Mouse (Mus musculus): Measurements from ENCODE around the gene Cep250. TPM values are rescaled to one million over a fixed set of nuclear protein-coding genes. Genes with fewer than 3 reads are reported as not detected.
A peak's percentile ranks its signal among the peaks of the same experiment; 100 is the strongest.

Cep250 gene
- polyA plus RNA-seq, 1 experiment from 2014 or later = 32.1 TPM

DNA sequence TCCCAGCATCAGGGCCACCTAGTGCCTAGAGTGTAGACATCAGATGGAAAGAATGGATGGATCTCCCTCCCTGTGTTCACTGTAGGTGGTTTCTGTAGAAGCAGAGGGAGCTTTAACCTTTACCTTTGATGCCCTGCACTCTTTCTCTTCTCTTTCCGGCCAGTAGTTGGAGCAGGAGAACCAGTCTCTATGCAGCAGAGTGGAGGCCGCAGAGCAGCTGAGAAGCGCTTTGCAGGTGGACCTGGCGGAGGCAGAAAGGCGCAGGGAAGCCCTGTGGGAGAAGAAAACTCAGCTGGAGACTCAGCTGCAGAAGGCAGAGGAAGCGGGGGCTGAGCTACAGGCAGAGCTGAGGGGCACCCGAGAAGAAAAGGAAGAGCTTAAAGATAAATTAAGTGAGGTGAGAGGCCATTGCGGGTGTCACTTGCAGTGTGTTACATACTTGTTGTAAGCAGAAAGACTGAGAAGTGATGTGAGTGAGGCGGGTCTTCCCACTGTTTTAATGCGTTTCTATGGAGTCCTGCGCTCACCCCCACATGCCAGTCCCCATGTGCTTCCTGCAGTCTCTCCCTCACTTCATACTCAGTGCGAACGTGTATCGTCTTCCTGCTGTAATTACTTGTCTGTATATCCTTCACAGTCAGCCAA, 18.0 kb downstream of the Cep250 start:
- Histone ChIP-seq H3K9ac (no peak overlapping the region), H3K4me2 (replicated peaks) (no peak overlapping the region), H3K4me1 (no peaks in the 10 kb centered on the region), H3K9me3 (no peaks in the 10 kb centered on the region), H3K36me3 (peaks cover 90% of the 10 kb centered on the region), H3K27me3 (no peaks in the 10 kb centered on the region), H3K27ac (no peak overlapping the region), H3K4me3 (no peak overlapping the region)
- 82% methylated on average over 14 of the region's 14 CpGs for WGBS
- ATAC-seq (ENCODE audit: low FRiP score, low read depth) = no peak

- Histone ChIP-seq H3K9me3 (no peaks in the 10 kb centered on the region), H3K4me3 (no peak overlapping the region), H3K27me3 (no peaks in the 10 kb centered on the region), H3K36me3 (peaks cover 94% of the 10 kb centered on the region), H3K4me2 (replicated peaks) (no peak overlapping the region), H3K4me1 (no peaks in the 10 kb centered on the region), H3K27ac (no peak overlapping the region), H3K9ac (no peak overlapping the region; the same call in 1 of the 2 replicates)
- WGBS = 88% methylated on average over 5 of the region's 5 CpGs
- no peak for ATAC-seq (ENCODE audit: low FRiP score, low read depth)
These were observed 23.2 kb downstream of the Cep250 start for GRCm38 (mm10) chr2:155979328-155979991.

DNA sequence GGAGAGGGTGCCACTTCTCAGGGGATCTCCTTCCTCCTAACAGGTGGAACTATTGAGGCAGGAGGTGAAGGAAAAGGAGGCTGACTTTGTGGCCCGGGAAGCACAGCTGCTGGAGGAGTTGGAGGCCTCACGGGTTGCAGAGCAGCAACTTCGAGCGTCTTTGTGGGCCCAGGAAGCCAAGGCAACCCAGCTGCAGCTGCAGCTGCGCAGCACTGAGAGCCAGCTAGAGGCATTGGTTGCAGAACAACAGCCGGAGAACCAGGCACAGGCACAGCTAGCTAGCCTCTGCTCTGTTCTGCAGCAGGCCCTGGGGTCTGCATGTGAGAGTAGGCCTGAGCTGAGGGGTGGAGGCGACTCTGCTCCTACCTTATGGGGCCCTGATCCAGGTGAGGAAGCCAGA, 29.5 kb downstream of the Cep250 start:
- no peak overlapping the region for H3K4me3 ChIP-seq
- no peaks in the 10 kb centered on the region for H3K9me3 ChIP-seq
- H3K9ac ChIP-seq = no peak overlapping the region
- WGBS = 73% methylated on average over 7 of the region's 7 CpGs
- H3K27me3 ChIP-seq = no peaks in the 10 kb centered on the region
- H3K4me2 ChIP-seq (replicated peaks) = no peak overlapping the region
- no peaks in the 10 kb centered on the region for H3K4me1 ChIP-seq
- peaks cover 100% of the 10 kb centered on the region for H3K36me3 ChIP-seq
- no peak for ATAC-seq (ENCODE audit: low FRiP score, low read depth)
- no peak overlapping the region for H3K27ac ChIP-seq

DNA sequence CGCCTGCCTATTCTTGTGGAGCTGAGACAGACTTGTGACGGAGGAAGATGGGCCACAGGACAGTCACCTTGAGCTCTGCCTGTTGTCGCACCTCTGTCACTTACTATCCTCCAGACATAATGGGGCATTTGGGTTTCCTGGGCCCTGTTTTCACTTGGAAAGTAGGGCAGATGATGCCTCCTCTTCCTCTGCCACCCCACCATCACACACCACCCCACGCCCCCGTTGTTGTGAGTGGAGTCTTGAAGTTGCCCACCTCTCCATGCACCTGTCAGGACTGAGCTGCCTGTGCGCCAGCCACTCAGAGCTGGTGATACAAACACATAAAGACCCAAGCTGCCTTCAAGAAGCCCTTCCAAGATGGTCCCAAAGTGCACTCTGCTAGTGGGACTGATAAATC, 30.9 kb downstream of the Cep250 start:
- H3K9ac ChIP-seq = no peak overlapping the region
- H3K27me3 ChIP-seq = no peaks in the 10 kb centered on the region
- 92% methylated on average over 6 of the region's 6 CpGs for WGBS
- no peak for ATAC-seq (ENCODE audit: low FRiP score, low read depth)
- H3K9me3 ChIP-seq = no peaks in the 10 kb centered on the region
- H3K4me2 ChIP-seq (replicated peaks) = no peak overlapping the region
- H3K36me3 ChIP-seq = peaks cover 100% of the 10 kb centered on the region
- no peak overlapping the region for H3K27ac ChIP-seq
- H3K4me1 ChIP-seq = no peaks in the 10 kb centered on the region
- no peak overlapping the region for H3K4me3 ChIP-seq

GRCm38 (mm10) chr2:155989085-155989484, 32.8 kb downstream of the Cep250 start:
- H3K27ac ChIP-seq = no peak overlapping the region
- H3K4me2 ChIP-seq (replicated peaks) = no peak overlapping the region
- no peaks in the 10 kb centered on the region for H3K4me1 ChIP-seq
- peaks cover 100% of the 10 kb centered on the region for H3K36me3 ChIP-seq
- no peaks in the 10 kb centered on the region for H3K27me3 ChIP-seq
- no peaks in the 10 kb centered on the region for H3K9me3 ChIP-seq
- WGBS = 77% methylated on average over 4 of the region's 4 CpGs
- no peak overlapping the region for H3K9ac ChIP-seq
- ATAC-seq (ENCODE audit: low FRiP score, low read depth) = no peak; the same call in 1 of the 2 replicates
- no peak overlapping the region for H3K4me3 ChIP-seq

GRCm38 (mm10) chr2:155991151-155991550, 34.9 kb downstream of the Cep250 start:
- Histone ChIP-seq H3K36me3 (peaks cover 100% of the 10 kb centered on the region), H3K9ac (no peak overlapping the region), H3K4me1 (no peaks in the 10 kb centered on the region), H3K27me3 (no peaks in the 10 kb centered on the region), H3K4me3 (no peak overlapping the region), H3K4me2 (replicated peaks) (no peak overlapping the region), H3K27ac (no peak overlapping the region), H3K9me3 (no peaks in the 10 kb centered on the region)
- no peak for ATAC-seq (ENCODE audit: low FRiP score, low read depth)
- 95% methylated on average over 10 of the region's 10 CpGs for WGBS

- H3K27ac ChIP-seq = no peak overlapping the region
These were observed 35.6 kb downstream of the Cep250 start for GRCm38 (mm10) chr2:155991863-155992321.

DNA sequence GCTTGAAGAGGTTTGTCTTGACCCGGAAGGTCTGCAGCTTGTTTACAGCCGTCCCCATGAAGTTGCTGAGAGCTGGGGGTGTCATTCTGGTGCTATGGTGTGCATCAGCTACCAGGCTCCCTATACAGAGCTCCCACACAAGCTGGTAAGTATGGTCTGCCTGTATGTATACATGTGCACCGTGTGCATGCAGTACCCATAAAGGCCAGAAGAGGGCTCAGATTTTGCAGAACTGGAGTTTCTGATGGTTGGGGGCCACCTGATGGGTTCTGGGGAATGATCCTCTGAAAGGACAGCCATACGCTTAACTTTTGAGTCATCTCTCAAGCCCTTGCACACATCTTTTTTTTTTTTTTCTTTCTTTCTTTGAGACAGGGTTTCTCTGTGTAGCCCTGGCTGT, 49.1 kb downstream of the Cep250 start:
- WGBS = 91% methylated on average over 4 of the region's 4 CpGs
- H3K36me3 ChIP-seq = peaks cover 22% of the 10 kb centered on the region
- peaks cover 10% of the 10 kb centered on the region for H3K4me1 ChIP-seq
- no peak overlapping the region for H3K9ac ChIP-seq
- H3K9me3 ChIP-seq = no peaks in the 10 kb centered on the region
- H3K27ac ChIP-seq = no peak overlapping the region
- ATAC-seq (ENCODE audit: low FRiP score, low read depth) = no peak
- H3K4me3 ChIP-seq = no peak overlapping the region
- H3K4me2 ChIP-seq (replicated peaks) = no peak overlapping the region
- H3K27me3 ChIP-seq = no peaks in the 10 kb centered on the region

More at GRCm38 (mm10) chr2:155991863-155992321, 35.6 kb downstream of the Cep250 start:
- WGBS = 80% methylated on average over 14 of the region's 14 CpGs
- H3K4me1 ChIP-seq = no peaks in the 10 kb centered on the region
- H3K9ac ChIP-seq = no peak overlapping the region
- no peak for ATAC-seq (ENCODE audit: low FRiP score, low read depth)
- no peak overlapping the region for H3K4me2 ChIP-seq (replicated peaks)
- H3K36me3 ChIP-seq = peaks cover 100% of the 10 kb centered on the region
- H3K27me3 ChIP-seq = no peaks in the 10 kb centered on the region
- no peaks in the 10 kb centered on the region for H3K9me3 ChIP-seq
- H3K4me3 ChIP-seq = no peak overlapping the region

GRCm38 (mm10) chr2:156007888-156008532, 51.8 kb downstream of the Cep250 start, which contains the start of the genes 6430550D23Rik and Ergic3:
TSS of gene 6430550D23Rik (minus strand) at chr2:156007977.
TSS of gene Ergic3 (plus strand) at chr2:156008045.
- Histone ChIP-seq H3K27me3 (no peaks in the 10 kb centered on the region), H3K27ac (peak within 1 kb of the TSS; percentile 69), H3K4me2 (replicated peaks) (peak within 1 kb of the TSS; percentile 72), H3K4me1 (peaks cover 10% of the 10 kb centered on the region), H3K9ac (peak within 1 kb of the TSS; percentile 82), H3K4me3 (peak within 1 kb of the TSS; percentile 84), H3K36me3 (peaks cover 41% of the 10 kb centered on the region), H3K9me3 (no peaks in the 10 kb centered on the region)
- under 1% methylated on average over 45 of the region's 45 CpGs for WGBS
- ATAC-seq (ENCODE audit: low FRiP score, low read depth) = peak; percentile 99

DNA sequence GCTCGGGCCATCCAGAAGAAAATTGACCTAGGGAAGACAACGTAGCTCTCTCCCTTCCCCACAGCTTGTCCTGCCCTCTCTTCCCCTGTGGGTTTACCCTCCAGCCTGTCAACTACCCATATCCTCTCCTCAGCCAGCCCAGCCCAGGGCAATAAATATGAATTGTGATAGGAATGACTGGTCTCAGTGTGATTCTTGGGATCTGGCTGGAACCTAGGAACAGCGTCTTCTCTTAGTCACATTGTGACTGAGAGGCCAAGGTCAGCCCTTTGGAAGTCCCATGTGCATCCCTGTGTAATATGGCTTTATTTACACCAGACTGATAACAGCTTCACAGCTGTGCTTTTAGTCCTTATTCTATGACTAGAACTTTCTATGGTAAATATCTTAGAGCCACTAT, 61.8 kb downstream of the Cep250 start:
- Histone ChIP-seq H3K4me3 (no peak overlapping the region), H3K36me3 (peaks cover 75% of the 10 kb centered on the region), H3K4me1 (no peaks in the 10 kb centered on the region), H3K27ac (no peak overlapping the region), H3K9me3 (no peaks in the 10 kb centered on the region), H3K9ac (no peak overlapping the region), H3K27me3 (no peaks in the 10 kb centered on the region), H3K4me2 (replicated peaks) (no peak overlapping the region)
- 90% methylated on average over 3 of the region's 3 CpGs for WGBS
- no peak for ATAC-seq (ENCODE audit: low FRiP score, low read depth)

DNA sequence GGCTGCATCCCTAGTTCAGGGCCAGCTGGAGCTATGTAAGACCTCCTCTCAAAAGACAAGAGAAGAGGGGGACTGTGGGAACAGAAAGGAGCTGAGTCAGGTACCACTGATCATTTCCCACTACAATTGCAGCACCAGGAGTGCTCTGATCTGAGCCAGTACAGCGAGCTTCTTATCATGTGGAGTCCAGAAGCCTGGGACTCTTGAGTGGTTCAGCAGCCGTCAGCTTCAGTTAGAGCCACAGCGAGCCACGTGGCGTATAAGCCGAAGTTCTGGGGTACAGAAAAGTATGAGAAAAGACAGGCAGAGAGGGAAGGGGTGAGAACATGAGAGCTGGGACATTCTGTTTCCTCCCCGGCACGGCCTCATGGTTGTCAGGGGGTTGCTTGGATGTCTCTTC, 65.0 kb downstream of the Cep250 start:
- H3K9me3 ChIP-seq = no peaks in the 10 kb centered on the region
- WGBS = 85% methylated on average over 8 of the region's 8 CpGs
- no peak overlapping the region for H3K4me2 ChIP-seq (replicated peaks)
- H3K9ac ChIP-seq = no peak overlapping the region
- ATAC-seq (ENCODE audit: low FRiP score, low read depth) = no peak
- no peak overlapping the region for H3K4me3 ChIP-seq
- H3K36me3 ChIP-seq = peaks cover 44% of the 10 kb centered on the region
- no peak overlapping the region for H3K27ac ChIP-seq
- no peaks in the 10 kb centered on the region for H3K4me1 ChIP-seq
- no peaks in the 10 kb centered on the region for H3K27me3 ChIP-seq

DNA sequence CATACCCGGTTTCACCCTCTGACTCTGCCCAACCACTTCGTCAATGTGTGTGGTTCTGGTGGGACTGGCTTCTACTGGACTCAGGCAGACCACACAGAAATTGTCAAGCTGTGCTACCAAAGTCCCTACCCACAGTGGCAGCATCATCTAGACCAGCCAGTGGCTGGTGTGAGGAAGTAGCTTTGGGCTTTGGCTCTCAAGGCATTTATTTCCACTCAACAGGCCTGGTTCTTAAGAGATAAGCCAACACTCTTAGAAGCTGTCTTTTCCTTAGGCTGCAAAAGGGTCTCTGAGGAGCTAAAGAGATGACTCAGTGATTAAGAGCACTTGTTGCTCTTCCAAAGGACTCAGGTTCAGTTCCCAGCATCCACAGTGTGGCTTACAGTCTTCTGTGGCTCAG, 65.5 kb downstream of the Cep250 start:
- ATAC-seq (ENCODE audit: low FRiP score, low read depth) = no peak
- H3K9ac ChIP-seq = no peak overlapping the region
- no peaks in the 10 kb centered on the region for H3K4me1 ChIP-seq
- H3K36me3 ChIP-seq = peaks cover 38% of the 10 kb centered on the region
- no peak overlapping the region for H3K4me3 ChIP-seq
- H3K27me3 ChIP-seq = no peaks in the 10 kb centered on the region
- no peak overlapping the region for H3K27ac ChIP-seq
- no peak overlapping the region for H3K4me2 ChIP-seq (replicated peaks)
- no peaks in the 10 kb centered on the region for H3K9me3 ChIP-seq
- WGBS = 85% methylated on average over 2 of the region's 2 CpGs
